Mouse (Mus musculus) layer of hippocampus, adult 2 months (tissue): ENCODE results near the gene Tcf7l1. TPM values are rescaled to one million over a fixed set of nuclear protein-coding genes. Genes with fewer than 3 reads are reported as not detected.
A peak's percentile ranks its signal among the peaks of the same experiment; 100 is the strongest.

Experiments
- DNase-seq, 2 experiments: peaks; one replicate each; pipeline ENCODE4 v3.0.0; 2022; ENCODE audit warnings: low spot score in 2 of 2
- H3K27ac ChIP-seq: fragments of 200-600 bp; 2 replicates; pipeline ENCODE4 v1.8.1; 2022
- H3K4me3 ChIP-seq: fragments of 200-600 bp; 2 replicates; pipeline ENCODE4 v1.8.1; 2022; ENCODE audit warnings: mild to moderate bottlenecking
- CTCF ChIP-seq: fragments of 200-600 bp; conservative IDR thresholded peaks from 2 replicates; pipeline ENCODE4 v1.8.1; 2022; ENCODE audit warnings: antibody characterized with exemption, mild to moderate bottlenecking, moderate library complexity
- total RNA-seq, 2 experiments: library from RNA; stranded (reverse); gene quantifications; 2 replicates each; pipeline ENCODE4 v1.2.3; 2021

The Tcf7l1 gene
- total RNA-seq, 2 experiments from 2014 or later, result 3.6 to 3.8 TPM

- no peak for DNase-seq
- no peak for TF ChIP-seq CTCF
- no peak overlapping the region for H3K4me3 ChIP-seq
- H3K27ac ChIP-seq, result no peak overlapping the region
Observed at GRCm38 (mm10) chr6:72588307-72588706, 200.7 kb downstream of the Tcf7l1 start.

GRCm38 (mm10) chr6:72586701-72587100 is 202.4 kb downstream of the Tcf7l1 start:
- no peak overlapping the region for H3K4me3 ChIP-seq
- H3K27ac ChIP-seq, result no peak overlapping the region
- no peak for TF ChIP-seq CTCF
- DNase-seq, result no peak

DNA sequence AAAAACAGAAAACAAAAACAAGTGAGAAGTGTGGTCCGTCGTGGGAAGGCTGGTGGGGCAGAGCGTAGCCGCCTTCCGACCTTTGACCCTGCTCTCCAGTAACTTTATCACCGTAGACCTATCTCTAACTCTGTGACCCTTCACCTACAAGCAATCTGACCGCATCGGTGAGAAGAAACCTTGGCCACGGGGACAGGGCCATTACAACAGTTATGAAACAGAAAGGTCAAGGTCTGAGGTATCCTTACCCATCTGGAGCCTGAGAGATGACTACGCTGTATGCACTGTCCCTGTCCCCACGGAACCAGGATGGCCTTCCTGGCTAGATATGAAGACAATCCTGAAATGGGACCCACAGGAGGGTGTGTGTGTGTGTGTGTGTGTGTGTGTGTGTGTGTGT is 204.9 kb downstream of the Tcf7l1 start:
- no peak for TF ChIP-seq CTCF
- no peak overlapping the region for H3K4me3 ChIP-seq
- no peak for DNase-seq
- H3K27ac ChIP-seq, result no peak overlapping the region

DNA sequence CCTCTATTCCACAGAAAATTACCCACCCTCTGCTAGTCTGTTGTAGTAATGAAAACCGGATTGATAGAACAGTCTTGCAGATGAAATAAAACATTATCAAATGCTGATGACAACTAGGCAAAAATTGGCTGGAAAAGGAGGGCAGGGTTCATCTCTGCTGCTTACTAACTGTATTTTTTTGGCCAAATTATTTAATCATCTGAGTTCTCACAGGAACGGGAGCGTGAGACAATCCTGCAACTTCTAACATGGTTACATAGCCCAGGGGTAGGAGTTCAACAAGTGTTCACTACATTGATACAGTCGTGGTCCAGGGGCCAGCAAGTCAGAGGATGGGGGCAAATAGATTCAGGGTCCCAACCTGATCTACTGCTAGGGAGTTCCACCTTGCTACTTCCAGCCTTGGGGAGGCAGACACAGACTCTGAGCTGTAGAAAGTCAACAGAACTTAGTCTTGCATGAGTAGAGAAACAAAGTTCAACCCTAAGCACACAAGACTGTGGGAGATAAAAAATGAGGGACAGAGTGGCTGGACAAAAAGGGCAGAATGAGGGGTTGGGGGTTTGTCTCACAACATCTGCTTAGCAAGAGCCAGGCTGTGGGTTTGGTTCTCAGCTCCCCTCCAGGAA is 205.7 kb downstream of the Tcf7l1 start:
- TF ChIP-seq CTCF, result no peak
- no peak overlapping the region for H3K27ac ChIP-seq
- H3K4me3 ChIP-seq, result no peak overlapping the region
- DNase-seq, result no peak

- no peak for TF ChIP-seq CTCF
- DNase-seq, result no peak
- Histone ChIP-seq H3K27ac (peak overlapping the region; percentile 46; the same call in 1 of the 2 replicates), H3K4me3 (no peak overlapping the region)
Observed at GRCm38 (mm10) chr6:72581625-72582382, 207.2 kb downstream of the Tcf7l1 start.

Other genes starting within 250 kb of the Tcf7l1 start
- 1 to 10 TPM; 2.5 to 2.8 TPM for gene Capg, start 244.9 kb downstream of the Tcf7l1 start, total RNA-seq
- gene Elmod3, start 190.8 kb downstream of the Tcf7l1 start, total RNA-seq, result 10 to 100 TPM; 25.4 to 25.8 TPM
- 10 to 100 TPM; 54.3 to 58.3 TPM for gene Retsat, start 190.8 kb downstream of the Tcf7l1 start, total RNA-seq
- 10 to 100 TPM; 87.9 to 88.2 TPM for gene Tgoln1, start 172.3 kb downstream of the Tcf7l1 start, total RNA-seq
- gene Kcmf1, start 110.7 kb upstream of the Tcf7l1 start, total RNA-seq, result 10 to 100 TPM; 57.8 to 64.1 TPM
- 100 to 1,000 TPM; 318 to 329 TPM for gene Tmsb10, start 169.5 kb upstream of the Tcf7l1 start, total RNA-seq